Mouse (Mus musculus) thymus, postnatal 4 days (tissue): Measurements from ENCODE around the gene Frem2.

Experiments used
- DNase-seq: peaks from one replicate; pipeline ENCODE4 v3.0.0; 2021

The Frem2 gene

DNA sequence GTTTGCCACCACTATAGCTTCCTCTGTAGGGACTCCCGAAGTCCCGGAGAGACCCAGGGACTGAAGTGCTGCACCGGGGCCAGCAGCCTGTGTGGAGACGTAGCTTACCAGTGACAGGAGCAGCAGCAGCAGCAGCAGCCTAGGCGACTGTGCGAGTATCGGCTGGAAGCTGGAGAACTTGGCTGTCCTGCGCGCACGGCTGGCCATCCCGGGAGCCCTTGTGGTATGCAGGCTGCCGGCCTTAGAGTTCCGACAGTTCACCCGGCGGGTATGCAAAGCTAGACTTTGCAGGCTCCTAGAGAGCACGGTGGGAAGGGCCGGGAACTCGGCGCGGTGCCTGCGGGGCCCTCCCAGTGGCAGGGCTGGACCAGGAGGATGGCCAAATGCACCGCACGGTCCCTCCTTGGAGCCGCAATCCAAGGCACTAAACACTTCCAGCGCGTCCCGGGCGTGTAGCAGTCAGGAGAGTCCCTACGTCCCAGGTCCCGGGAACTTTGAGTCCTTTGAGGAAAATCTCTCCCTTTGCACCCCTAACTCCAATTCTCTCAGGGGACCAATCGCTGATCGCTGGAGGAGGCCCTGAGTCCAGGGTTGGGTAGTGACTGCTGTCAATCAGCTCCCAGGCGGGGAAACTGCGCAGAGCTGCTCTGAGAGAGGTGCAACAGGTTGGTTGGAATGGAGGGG lies at the start of gene Frem2:
Gene Frem2 (minus strand): TSS at position 478 of the 684 bp plus-strand sequence.
- DNase-seq: no peak

DNA sequence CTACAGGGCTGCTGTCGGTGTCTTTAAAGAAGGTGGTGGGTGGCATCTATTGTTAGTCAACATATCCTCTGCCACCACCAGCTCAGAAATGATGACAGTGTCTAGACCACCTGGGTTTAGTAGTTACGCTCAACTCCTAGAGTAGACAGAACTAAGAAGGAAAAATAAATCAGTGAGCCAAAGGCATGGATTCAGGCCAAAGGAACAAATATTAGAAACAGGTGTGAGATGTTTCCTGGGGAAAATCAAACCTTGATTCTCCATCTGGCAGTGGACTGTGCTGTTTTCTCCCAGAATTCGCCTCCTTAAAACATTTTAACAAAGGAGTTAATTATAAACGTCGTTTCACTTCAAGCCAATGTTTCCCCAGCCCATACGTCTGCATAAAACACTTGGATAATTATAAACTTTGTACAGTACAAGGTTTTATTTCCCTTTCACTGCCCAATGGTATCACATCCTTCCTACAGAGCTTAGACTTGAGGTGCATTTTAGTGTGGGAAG lies 48.9 kb upstream of the Frem2 start:
- DNase-seq: no peak

DNA sequence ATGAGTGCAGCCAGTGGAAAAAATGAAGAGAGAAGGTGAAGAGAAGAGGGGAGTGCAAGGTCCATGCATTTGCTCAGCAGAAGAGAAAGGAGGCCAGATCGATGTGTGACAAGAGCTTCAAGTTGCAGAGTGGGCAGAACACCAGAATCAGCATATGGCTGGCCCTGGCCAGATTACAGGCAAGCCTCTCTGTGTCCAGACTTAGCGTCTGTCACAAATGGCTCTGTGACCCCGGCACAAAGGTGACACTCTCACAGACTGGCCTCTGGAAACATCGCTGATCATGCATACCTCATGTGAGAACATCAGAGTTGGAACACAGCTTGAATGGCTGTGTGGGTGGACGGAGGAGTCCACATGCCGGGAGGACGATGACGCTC lies 46.0 kb upstream of the Frem2 start:
- no peak for DNase-seq

DNA sequence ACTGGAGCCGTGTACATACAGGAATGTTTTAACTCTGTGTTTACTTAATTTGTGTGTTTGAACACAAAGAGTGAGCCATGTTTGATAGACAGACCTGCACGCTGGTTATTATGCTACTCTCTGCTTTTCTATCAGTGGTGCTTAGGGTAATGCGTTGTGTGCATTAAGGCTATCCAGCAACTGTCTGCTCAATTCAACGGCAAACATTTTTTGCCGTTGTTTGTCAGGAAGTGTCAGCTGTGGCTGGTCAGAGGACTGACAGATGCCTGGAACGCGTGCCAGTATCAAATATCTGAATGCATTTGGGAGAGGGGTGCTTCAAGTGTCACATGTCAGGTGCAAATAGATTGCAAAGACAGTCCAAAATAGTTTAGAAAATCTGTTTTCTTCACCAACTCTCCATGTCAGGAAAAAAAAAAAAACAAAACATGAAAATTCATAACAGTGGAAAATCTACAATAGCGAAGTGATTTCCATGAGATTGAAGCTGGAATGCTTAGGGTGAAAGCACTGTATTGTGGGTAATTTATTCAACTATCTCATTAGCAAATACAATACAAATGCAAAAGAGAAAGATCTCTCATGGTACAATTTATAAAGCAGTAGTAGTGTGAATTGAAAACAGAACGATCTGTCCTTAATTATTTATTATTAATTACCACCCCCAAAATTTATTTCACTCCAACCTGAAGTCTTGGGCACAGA lies 45.4 kb upstream of the Frem2 start:
- no peak for DNase-seq

DNA sequence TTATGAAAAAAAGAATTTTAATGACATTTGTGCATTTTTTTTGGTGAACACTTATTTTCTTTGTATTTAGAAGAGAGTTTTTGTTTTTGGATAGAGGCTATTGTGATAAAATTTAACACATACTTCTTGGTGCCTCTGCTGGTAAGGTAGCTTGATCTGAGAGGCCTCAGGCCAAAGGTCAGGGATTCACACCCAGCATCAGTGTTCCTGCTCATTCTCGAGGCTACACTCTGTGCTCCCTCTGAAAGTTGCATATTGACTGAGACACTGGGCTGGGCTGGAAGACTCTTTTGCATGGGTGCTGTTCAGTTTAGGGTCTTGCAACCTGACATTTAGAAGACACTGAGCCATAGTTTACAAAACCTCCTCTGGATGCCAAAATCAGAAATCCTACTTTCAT lies 44.8 kb upstream of the Frem2 start:
- no peak for DNase-seq

DNA sequence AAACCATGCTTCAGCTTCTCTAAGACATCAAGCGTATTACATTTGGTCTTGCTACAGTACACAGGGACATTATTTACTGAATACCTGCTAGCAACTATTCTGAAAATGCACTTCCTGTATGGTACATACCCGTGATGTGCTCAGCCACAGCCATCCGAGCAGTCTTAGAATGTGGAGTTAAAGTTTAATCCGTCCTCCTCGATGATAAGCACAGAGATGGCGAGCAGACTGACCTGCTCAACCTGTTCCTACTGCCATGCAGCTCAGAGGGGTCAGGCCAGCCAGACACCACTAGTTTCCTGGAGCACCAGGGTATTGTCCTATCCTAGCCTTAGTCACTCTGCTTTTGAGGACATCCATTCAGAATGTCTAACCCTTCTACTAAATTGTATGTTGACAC lies 30.6 kb upstream of the Frem2 start:
- DNase-seq: no peak

DNA sequence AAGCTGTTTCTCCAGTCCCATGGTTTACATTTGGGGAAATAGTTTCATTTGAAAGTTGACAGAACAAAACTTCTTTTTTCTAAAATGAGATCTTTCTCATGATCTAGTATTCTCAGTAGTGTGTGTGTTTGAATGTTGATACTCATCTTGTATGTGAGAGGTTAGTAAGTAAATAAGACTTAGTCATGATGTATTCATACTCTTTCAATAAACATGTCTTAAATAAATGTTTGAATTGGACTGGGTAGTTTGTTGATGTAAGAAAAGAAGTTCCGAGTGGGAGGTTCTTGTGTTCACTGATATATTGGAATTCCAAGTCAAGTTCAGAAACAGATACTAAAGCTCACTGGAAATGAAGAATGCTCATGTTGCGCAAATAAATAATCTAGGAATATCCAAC lies 25.1 kb upstream of the Frem2 start:
- DNase-seq: no peak

DNA sequence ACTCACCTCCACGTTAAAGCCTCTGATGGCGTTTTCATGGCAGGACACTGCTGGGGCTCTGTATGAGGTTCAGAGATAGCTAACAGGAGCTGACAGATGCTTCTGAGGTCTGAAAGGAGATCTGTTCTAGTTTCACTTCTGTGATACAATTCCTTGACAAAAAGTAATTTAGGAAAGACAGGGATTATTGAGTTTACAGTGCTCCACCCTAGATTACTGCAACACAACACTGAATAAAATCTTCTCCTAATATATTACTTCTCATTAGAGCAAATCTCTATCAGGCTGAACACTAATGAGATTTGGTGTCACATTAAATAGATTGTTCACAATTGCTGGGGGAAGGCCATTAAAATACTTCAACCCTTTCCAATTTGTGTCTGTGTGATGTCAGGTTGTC lies 23.7 kb upstream of the Frem2 start:
- no peak for DNase-seq

DNA sequence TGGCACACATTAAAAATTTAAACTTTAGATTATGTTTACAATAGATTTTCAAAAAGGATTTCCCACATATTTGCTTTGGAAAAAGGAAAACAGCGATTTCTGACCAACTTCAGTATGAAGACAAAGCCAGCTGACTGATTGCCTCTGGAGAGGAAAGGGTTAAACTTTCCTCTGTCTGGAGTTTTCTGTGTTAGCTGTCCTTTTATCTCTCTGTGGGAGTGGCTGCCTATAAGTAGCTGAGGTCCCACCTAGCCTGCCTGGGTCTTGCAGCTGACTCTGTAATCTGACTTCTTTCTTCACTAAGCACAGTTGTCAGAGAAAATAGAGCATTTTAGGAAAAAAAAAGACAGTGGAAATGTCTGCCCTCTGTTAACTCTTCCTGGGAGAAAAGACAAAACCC lies 17.1 kb upstream of the Frem2 start:
- DNase-seq: no peak

DNA sequence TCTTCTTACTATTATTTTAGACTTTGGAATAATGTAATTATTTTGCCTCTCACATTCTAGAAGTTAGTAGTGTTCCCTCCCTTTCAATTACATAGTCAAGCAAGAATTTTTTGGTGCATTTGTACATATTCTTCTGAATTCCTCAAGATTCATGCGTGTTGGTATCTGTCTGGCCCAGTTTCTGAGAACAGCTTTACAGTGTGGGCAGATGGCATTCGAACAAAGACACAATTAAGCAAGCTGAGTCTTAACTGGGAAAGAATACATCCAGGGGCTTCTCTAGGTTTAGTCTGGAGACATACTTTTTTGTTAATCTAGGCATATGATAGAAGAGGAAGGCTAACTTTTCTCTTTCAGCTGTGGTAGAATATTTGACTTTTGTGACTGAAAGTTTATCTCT lies 12.6 kb upstream of the Frem2 start:
- DNase-seq: no peak

DNA sequence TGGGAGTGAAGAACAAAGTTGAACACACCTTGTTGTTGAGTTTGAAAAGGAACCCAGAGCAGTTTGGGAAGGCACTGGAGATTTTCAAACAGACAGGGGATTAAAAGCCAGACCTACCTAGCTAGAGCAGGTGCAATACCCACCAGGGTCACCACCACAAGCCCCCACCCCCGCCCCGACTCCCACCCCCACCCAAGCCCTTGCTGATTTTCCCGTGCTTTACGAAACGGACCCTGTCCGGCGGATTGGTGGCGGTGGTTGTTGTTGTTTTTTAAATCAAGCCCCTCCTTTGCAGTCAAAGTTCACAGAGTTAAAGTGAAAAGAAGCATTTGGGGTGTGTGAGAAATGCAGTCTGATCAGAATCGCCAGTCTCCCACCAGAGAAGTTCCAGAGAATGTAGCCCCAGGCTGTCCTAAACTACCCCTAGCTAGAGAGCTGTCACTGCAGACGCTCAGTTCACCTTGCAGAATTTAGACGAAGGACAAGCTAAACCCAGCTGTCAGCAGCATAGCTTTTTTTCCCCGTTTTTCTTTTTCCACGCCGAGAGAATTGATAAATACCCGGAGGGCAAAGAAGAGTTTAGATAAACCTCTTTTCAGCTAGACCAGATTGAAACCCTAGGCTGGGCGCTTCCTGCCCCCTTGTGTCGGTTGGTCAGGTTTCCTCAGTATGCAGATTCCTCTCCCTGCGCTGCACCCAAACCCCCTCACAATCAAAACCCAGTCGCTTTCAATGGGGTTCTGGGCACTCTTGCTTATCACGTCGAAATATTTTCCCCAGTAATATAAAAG lies 784 bp upstream of the Frem2 start:
- DNase-seq: no peak

DNA sequence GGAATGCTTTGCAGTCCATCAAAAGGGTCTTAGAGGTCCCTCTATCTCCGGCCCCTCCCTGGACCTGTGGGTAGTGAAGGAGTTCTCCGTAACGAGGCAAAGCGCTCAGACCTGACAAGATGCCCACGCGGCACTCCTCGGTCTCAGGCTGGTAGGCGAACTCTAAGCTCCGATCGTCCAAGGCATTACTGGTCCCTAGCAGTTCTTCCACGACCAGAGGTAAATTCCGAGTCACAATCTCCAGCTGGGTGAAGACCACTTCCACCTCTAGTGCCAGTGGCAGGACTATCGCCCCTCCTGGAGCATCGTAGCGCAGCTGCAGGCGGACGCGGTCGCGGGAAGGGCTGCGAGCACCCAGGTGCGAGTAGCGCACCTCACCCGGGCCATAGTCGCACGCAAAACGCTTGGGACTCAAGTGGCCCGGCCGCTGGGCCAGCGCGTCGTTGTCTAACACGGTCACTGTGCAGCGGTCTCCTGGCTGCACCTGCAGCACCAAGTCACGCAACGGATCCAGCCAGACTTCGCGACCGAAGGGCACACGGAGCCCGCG lies 752 bp downstream of the Frem2 start:
- no peak for DNase-seq

DNA sequence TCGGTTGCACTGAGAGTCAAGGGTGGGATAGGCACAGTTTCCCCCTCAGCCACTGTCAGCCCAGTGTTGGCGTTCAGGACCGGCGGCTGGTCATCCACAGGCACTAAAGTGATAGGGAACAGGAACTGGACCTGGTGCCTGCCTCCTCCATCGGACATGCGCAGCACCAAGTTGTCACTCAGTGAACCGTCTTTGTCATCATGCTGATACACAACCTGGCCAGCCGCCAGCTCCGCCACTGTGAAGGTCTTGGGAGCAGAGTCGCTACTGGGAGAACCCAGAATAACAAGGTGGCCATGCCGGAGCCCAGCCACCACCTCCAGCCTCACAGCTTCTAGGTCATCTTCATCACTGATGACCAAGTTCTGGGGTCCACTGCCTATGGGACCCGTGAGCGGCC lies 1.8 kb downstream of the Frem2 start:
- no peak for DNase-seq

DNA sequence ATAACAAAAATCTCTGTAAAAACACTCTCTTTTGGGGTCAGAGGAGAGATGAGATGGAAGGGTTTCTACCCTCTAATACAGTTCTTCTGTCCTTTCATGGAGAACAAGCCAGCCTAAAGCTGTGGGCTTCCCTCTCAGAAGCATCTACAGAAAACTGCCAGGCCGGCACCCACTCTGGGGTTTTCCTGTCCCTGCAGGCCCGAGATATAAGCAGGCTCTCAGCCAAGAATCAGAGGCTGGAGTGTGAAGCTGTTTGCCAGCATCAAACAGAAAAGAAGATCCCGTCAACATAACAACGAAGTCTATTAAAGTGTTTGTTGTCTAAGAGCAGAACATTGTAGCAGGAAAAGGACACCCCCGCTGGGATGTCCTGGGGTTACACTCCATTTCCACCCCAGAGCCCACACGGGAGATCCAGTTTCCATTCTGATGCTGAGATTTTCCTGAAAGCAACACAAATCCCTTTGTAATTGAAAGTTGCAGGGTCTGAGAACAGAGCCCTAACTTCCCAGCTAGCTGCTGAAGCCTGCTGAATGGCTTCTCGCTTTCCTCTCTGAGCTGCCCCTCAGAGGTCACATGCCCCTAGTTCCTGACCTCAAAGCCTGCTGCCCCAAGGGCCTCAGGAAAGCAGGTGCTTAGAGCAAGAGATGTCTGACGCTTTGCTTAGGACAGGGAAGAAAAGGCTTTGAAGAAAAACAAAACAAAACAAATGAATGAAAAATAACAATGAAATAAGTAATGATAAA lies 7.0 kb downstream of the Frem2 start:
- DNase-seq: no peak

DNA sequence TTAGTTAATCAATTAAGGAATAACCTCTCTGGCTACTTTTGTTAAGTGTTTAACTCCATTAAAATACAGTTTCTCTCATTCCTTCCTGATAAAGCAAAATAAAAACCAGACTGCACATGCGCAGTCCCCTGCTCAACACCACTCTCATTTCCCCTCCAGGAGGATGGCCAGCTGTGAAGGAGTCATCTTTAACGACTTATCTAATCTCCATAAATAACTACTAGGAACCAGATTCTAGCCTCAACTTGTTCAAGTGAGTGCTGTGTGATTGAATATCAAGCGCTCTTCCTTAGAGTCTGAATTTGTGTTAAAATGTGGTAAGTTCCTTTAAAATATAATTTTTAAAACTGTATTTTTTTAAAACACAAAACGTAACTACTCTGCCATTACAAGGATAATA lies 7.7 kb downstream of the Frem2 start:
- DNase-seq: no peak

DNA sequence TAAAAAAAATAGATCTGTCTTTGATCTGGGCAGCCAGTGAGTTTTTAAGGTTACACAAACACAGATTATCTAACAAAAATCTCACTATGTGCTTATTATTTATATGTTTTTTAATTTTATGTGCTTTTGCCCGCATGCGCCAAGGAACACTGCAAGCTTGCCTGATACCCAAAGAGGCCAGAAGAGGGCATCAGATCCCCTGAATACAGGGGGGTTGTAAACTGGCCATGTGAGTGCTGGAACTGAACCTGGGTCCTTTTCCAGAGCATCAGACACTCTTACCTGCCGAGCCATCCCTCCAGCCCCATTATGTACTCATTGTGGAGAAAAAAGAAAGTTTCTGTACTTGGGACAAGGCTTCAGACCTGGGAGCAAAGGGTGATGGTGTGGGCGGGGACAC lies 8.3 kb downstream of the Frem2 start:
- no peak for DNase-seq

DNA sequence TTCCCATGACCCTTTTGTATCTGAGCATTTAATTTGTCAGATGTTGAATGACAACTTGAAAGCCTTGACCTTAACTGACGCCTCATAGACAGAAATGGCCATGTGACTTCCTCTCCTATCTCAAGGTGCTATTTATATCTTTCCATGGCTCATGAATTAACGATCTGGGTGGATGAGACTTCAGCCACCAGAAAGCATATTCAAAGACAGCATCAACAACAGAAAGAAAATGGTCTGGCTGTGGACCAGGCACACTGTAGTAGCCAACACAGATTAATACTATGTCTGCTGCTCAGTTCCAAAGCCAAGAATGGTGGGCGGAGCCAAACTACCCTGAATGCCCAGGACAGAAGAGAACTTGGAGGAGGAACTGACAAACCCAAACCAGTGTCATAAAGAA lies 21.2 kb downstream of the Frem2 start:
- no peak for DNase-seq

DNA sequence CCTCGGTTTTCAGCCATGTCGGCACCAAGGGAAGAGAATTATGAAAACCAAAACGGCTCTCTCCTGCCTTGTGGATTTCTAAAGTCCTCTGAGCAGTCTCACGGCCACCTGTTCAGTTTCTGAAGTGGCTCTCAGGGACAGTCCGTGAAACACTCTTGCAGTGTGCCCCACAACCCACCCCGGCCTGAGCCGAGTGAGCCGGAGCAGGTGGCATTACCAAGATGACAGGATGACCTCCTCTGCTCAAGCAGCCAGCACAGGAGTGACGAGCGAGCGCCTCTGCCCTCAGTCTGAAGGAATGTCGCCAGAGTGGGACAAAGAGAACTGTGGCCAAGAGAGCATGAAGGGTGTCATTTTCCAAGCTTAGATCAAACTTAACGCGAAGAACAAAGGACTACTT lies 26.0 kb downstream of the Frem2 start:
- DNase-seq: no peak

DNA sequence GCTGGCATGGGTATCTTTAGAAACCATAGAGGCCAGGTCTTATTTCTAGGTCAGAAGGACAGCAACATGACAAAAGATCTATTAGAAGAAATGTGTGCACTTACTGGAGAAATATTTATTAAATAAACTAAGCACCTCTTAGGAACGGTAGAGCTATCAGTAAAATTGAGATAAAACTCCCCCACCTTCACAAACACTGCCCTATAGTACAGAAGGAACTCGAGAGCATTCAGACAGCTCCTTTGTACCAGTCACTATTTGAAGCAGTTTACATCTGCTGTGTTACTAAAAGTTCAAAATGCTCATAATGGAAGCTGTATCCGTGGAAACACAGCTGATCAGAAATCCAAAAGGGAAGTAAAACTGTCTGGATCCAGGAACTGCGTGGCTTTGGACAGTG lies 26.5 kb downstream of the Frem2 start:
- DNase-seq: no peak

DNA sequence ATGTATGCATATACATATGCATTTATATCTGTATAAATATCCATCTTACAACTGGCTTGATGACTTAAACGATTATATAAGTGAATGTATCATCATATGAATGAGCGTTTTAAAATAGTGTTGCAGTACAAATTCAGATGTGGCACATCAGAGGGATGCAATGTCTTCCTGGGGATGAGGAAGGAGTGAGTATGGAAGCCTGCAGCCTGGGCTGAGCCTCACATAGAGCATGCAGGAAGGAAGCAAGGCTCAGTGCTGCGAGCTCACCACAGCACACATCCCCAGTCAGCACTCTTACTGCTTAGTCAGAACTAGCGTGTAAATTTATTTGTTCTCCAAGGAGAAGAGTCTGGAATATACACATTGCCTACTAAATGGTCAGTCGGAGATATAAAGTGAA lies 27.2 kb downstream of the Frem2 start:
- DNase-seq: no peak

DNA sequence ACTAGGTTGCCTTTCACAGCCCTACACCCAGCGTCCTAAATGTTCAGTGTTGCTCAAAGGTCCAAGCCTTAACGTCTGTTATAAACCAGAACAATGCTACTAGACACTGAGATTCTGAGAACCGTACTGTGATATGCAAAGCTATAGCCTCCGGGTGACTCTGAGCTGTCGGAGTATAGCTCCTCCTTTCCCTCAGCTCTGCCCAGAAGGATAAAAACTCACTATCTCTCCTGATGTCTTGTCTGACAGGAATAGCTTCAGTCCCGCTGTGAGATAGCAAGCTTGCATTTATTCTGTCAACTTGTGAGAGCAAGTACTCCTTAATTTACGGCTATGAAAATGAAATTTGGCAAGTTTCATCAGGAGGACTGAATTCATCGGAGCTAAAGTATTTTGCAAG lies 33.9 kb downstream of the Frem2 start:
- no peak for DNase-seq

DNA sequence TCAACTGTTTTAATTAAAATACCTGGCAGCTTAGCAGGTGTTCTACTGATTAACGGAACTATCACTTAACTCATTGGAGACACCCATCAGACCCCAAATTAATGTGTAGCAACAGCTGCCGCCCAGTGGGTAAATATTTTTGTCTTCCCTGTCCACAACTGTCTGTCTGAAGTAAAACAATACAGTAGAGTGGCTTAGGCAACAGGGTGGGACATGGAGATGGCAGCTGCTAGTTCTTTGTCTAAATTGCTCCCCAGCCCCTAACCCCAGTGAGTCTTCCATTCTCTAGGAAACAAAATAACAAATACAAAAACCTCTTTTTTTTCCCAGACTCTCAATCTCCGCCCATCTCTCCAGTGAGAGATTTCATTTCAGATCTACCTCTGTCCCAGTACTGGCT lies 36.2 kb downstream of the Frem2 start:
- no peak for DNase-seq

DNA sequence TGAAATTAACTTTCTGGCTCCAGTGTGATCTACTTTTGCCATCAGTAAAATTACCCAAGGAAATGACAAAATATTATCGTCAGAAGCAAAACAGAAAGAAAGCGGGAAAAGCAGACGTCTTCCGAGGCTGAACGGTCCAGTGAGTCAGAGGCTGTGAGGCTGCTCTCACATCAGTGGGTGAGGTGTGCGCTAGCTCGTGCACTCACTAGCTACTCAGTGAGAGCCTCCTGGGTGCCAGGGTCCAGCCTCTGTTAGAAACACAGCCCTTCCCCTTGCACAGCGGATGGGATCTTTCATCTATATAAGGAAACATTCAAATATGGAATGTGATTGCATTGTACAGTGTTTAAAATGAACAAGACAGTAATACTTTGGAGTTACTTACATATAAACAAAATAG lies 36.8 kb downstream of the Frem2 start:
- no peak for DNase-seq
